Mouse (Mus musculus) bone marrow macrophage, adult 2 months (primary cell): ENCODE results near the gene 1810055G02Rik.

ENCODE experiments used
- CTCF ChIP-seq: IDR thresholded peaks from 2 replicates; pipeline ENCODE4 v1.5.1; 2012; ENCODE audit warnings: low read depth, mild to moderate bottlenecking, low read length, moderate library complexity
- POLR2A ChIP-seq: IDR thresholded peaks from 2 replicates; pipeline ENCODE4 v1.6.1; 2012; ENCODE audit warnings: mild to moderate bottlenecking, low read depth, low read length, borderline replicate concordance

GRCm38 (mm10) chr19:3694476-3694875 lies 13.6 kb upstream of the 1810055G02Rik start:
- TF ChIP-seq POLR2A (no peak), CTCF (no peak)
